Mouse (Mus musculus) forebrain, embryonic 11.5 days (tissue): ENCODE measurements around the gene Ptprr. TPM values are rescaled to one million over a fixed set of nuclear protein-coding genes. Genes with fewer than 3 reads are reported as not detected.

Experiments
- ATAC-seq: fragments of 200-750 bp; cut with Nextera tagmentation; replicated peaks from 2 replicates; pipeline ENCODE4 v1.8.0; 2017; ENCODE audit warnings: moderate TSS enrichment; ENCODE audit not compliant: low FRiP score
- DNase-seq: peaks from one replicate; pipeline ENCODE4 v3.0.0-alpha.2; 2017; ENCODE audit warnings: low spot score
- H3K27ac ChIP-seq: fragments of 300-500 bp; sonication (generic); 2 replicates; pipeline ENCODE4 v1.5.1; 2014; ENCODE audit warnings: low read depth, low read length
- H3K27me3 ChIP-seq: fragments of 300-500 bp; sonication (generic); 2 replicates; pipeline ENCODE4 v1.6.1; 2014; ENCODE audit warnings: mild to moderate bottlenecking, low read length, mixed read lengths; ENCODE audit not compliant: control insufficient read depth, insufficient read depth
- H3K36me3 ChIP-seq: fragments of 300-500 bp; sonication (generic); 2 replicates; pipeline ENCODE4 v1.6.1; 2014; ENCODE audit warnings: mild to moderate bottlenecking, low read length, moderate library complexity, mixed read lengths; ENCODE audit not compliant: control insufficient read depth, insufficient read depth
- H3K4me1 ChIP-seq: fragments of 300-500 bp; sonication (generic); replicated peaks from 2 replicates; pipeline ENCODE4 v1.6.1; 2014; ENCODE audit warnings: low read length, mixed read lengths; ENCODE audit not compliant: control insufficient read depth, insufficient read depth
- H3K4me2 ChIP-seq: fragments of 300-500 bp; sonication (generic); 2 replicates; pipeline ENCODE4 v1.6.1; 2014; ENCODE audit warnings: low read depth, mild to moderate bottlenecking, low read length, moderate library complexity, mixed read lengths; ENCODE audit not compliant: severe bottlenecking
- H3K4me3 ChIP-seq: fragments of 300-500 bp; sonication (generic); 2 replicates; pipeline ENCODE4 v1.5.1; 2014; ENCODE audit warnings: low read depth, low read length
- H3K9ac ChIP-seq: fragments of 300-500 bp; sonication (generic); 2 replicates; pipeline ENCODE4 v1.6.1; 2014; ENCODE audit warnings: low read length
- H3K9me3 ChIP-seq: fragments of 300-500 bp; sonication (generic); 2 replicates; pipeline ENCODE4 v1.6.1; 2016; ENCODE audit warnings: low read length, mixed read lengths; ENCODE audit not compliant: control insufficient read depth
- WGBS: fragments of 180-500 bp; shearing (Covaris S2); extraction: QIAGEN DNeasy Blood & Tissue Kit; methylation state at CpG from one replicate; pipeline ENCODE4 v1.1.7; 2014; 5-methylcytosine and 5-hydroxymethylcytosine counted together
- polyA plus RNA-seq: library from polyadenylated mRNA; unstranded; fragments of >200 nt; fragmentation: Nextera tagmentation; extraction: Ambion mirVana; gene quantifications from 2 replicates; pipeline ENCODE4 v1.2.1, GENCODE M21; 2014

The Ptprr gene
- polyA plus RNA-seq, 1 experiment from 2014 or later = 0.69 TPM

DNA sequence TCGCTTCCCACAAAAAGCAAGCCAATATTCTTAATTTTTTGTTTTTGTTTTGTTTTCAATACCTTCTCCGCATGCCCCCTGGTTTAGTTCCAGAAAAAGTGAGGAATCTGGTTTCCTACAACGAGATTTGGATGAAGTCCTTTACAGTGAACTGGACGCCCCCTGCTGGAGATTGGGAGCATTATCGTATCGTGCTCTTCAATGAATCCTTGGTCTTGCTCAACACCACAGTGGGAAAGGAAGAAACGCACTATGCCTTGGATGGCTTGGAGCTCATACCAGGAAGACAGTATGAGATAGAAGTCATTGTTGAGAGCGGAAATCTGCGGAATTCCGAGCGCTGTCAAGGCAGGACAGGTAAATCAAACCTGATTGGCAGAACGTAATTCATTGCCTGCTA lies 301.2 kb downstream of the Ptprr start:
- ATAC-seq (peak; percentile 69; the same call in 1 of the 2 replicates), DNase-seq (peak; percentile 85)
- no peak overlapping the region for H3K9ac ChIP-seq
- no peak overlapping the region for H3K4me3 ChIP-seq
- no peaks in the 10 kb centered on the region for H3K4me1 ChIP-seq
- no peak overlapping the region for H3K4me2 ChIP-seq
- H3K9me3 ChIP-seq = no peaks in the 10 kb centered on the region
- H3K27ac ChIP-seq = no peak overlapping the region
- no peaks in the 10 kb centered on the region for H3K36me3 ChIP-seq
- H3K27me3 ChIP-seq = no peaks in the 10 kb centered on the region
- 21% methylated on average over 12 of the region's 12 CpGs for WGBS

Other genes starting within 250 kb of the Ptprr start
- 0.39 TPM in 2 replicates for gene Tspan8, start 201.4 kb upstream of the Ptprr start, polyA plus RNA-seq
- not detected in 2 replicates for gene 4933416C03Rik, start 95.7 kb downstream of the Ptprr start, polyA plus RNA-seq